Mouse (Mus musculus) cortical plate, adult 2 months (tissue): ENCODE results near the gene Pkhd1.

Source experiments
- CTCF ChIP-seq: fragments of 200-500 bp; IDR thresholded peaks from 2 replicates; pipeline ENCODE4 v1.5.1; 2011; ENCODE audit warnings: mild to moderate bottlenecking, control low read depth, low read length; ENCODE audit not compliant: insufficient read depth; ENCODE audit errors: extremely low read depth
- POLR2A ChIP-seq: fragments of 200-500 bp; IDR thresholded peaks from 2 replicates; pipeline ENCODE4 v1.6.1; 2011; ENCODE audit warnings: mild to moderate bottlenecking, low read length, control low read depth; ENCODE audit not compliant: insufficient read depth; ENCODE audit errors: extremely low read depth

DNA sequence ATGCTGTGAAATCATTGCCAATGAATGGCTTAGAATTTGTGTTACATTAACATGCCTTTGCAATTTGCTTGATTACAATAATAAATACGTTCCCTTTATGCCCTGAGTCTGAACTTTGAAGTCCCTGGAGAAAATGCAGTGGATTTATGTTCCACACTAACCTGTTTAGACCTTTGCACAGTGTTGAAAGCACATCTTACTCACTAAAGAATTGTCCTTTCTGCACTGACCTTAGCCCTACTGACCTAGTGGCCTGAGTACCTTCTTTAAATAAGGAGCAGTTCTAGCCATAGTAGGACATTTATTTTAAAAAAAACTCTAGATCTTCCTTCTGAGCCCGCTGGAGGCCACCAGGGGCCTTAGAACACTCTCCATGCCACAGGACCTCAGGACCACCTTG, 467.8 kb downstream of the Pkhd1 start:
- TF ChIP-seq CTCF (no peak), POLR2A (no peak)
